Mouse (Mus musculus) liver, embryonic 15.5 days (tissue): ENCODE results near the gene Mrpl22. TPM values are rescaled to one million over a fixed set of nuclear protein-coding genes. Genes with fewer than 3 reads are reported as not detected.
"Not testable (repeated sequence)": the region's sequence is repeated elsewhere in the genome, so short reads cannot be mapped to it uniquely, and the experiment has no call there.

Experiments
- ATAC-seq: fragments of 200-750 bp; cut with Nextera tagmentation; 2 replicates; pipeline ENCODE4 v1.8.0; 2017; ENCODE audit warnings: moderate number of reproducible peaks, mild to moderate bottlenecking, moderate library complexity; ENCODE audit not compliant: insufficient read depth
- H3K27ac ChIP-seq: fragments of 300-500 bp; sonication (generic); replicated peaks from 2 replicates; pipeline ENCODE4 v1.5.1; 2015; ENCODE audit warnings: mild to moderate bottlenecking, inconsistent platforms
- H3K27me3 ChIP-seq: fragments of 300-500 bp; sonication (generic); 2 replicates; pipeline ENCODE4 v1.6.1; 2015; ENCODE audit warnings: mild to moderate bottlenecking, inconsistent platforms
- H3K36me3 ChIP-seq: fragments of 300-500 bp; sonication (generic); replicated peaks from 2 replicates; pipeline ENCODE4 v1.6.1; 2015; ENCODE audit warnings: moderate library complexity, mild to moderate bottlenecking, inconsistent platforms
- H3K4me1 ChIP-seq: fragments of 300-500 bp; sonication (generic); replicated peaks from 2 replicates; pipeline ENCODE4 v1.6.1; 2015; ENCODE audit warnings: inconsistent platforms
- H3K4me2 ChIP-seq: fragments of 300-500 bp; sonication (generic); 2 replicates; pipeline ENCODE4 v1.6.1; 2015; ENCODE audit warnings: moderate library complexity, mild to moderate bottlenecking, inconsistent platforms
- H3K4me3 ChIP-seq: fragments of 300-500 bp; sonication (generic); replicated peaks from 2 replicates; pipeline ENCODE4 v1.5.1; 2015; ENCODE audit warnings: mild to moderate bottlenecking, inconsistent platforms
- H3K9ac ChIP-seq: fragments of 300-500 bp; sonication (generic); 2 replicates; pipeline ENCODE4 v1.6.1; 2015; ENCODE audit warnings: moderate library complexity, mild to moderate bottlenecking, inconsistent platforms
- H3K9me3 ChIP-seq: fragments of 300-500 bp; sonication (generic); replicated peaks from 2 replicates; pipeline ENCODE4 v1.6.1; 2016; ENCODE audit warnings: inconsistent platforms
- WGBS: fragments of 180-500 bp; shearing (Covaris S2); methylation state at CpG from one replicate; pipeline ENCODE4 v1.1.7; 2015; ENCODE audit warnings: mixed read lengths; ENCODE audit not compliant: insufficient replicate concordance; 5-methylcytosine and 5-hydroxymethylcytosine counted together
- polyA plus RNA-seq: library from polyadenylated mRNA; unstranded; fragments of >200 nt; fragmentation: Nextera tagmentation; extraction: Ambion mirVana; gene quantifications from 2 replicates; pipeline ENCODE4 v1.2.1, GENCODE M21; 2015

Mrpl22 gene
- polyA plus RNA-seq, 1 experiment from 2014 or later = 90.7 TPM

GRCm38 (mm10) chr11:58226425-58226824, 55.0 kb downstream of the Mrpl22 start:
- no peak for ATAC-seq
- H3K9me3 ChIP-seq = no peaks in the 10 kb centered on the region
- H3K4me3 ChIP-seq = no peak overlapping the region
- peaks cover 16% of the 10 kb centered on the region for H3K4me1 ChIP-seq
- no peak overlapping the region for H3K4me2 ChIP-seq
- H3K27me3 ChIP-seq = peaks cover 10% of the 10 kb centered on the region
- no peaks in the 10 kb centered on the region for H3K36me3 ChIP-seq
- H3K9ac ChIP-seq = no peak overlapping the region
- H3K27ac ChIP-seq = no peak overlapping the region

DNA sequence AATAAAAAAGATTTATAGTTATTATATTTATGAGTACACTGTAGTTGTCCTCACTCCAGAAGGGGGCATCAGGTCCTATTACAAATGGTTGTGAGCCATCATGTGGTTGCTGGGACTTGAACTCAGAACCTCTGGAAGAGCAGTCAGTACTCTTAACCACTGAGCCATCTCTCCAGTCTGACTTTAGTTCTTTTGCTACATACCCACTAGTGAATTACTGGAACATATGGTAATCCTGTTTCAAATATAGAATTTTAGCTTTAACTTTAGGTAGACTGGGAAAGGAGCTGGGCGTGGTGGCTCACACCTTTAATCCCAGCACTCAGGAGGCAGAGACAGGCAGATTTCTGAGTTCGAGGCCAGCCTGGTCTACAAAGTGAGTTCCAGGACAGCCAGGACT, 56.6 kb downstream of the Mrpl22 start:
- H3K27ac ChIP-seq, H3K36me3 ChIP-seq, H3K9me3 ChIP-seq, H3K4me3 ChIP-seq, ATAC-seq, H3K9ac ChIP-seq, H3K4me2 ChIP-seq: not testable (repeated sequence)
- H3K27me3 ChIP-seq = peaks cover 14% of the 10 kb centered on the region
- H3K4me1 ChIP-seq = peaks cover 15% of the 10 kb centered on the region
- WGBS = 74% methylated on average over 2 of the region's 2 CpGs

Other genes starting within 250 kb of the Mrpl22 start
- 17.3 and 19.8 TPM in 2 replicates for gene Larp1, start 162.6 kb upstream of the Mrpl22 start, polyA plus RNA-seq
- not detected in 2 replicates for gene Gm12248, start 78.5 kb upstream of the Mrpl22 start, polyA plus RNA-seq
- gene Cnot8, start 67.5 kb upstream of the Mrpl22 start, polyA plus RNA-seq = 34.1 and 37.2 TPM in 2 replicates
- 9.3 and 9.8 TPM in 2 replicates for gene Gemin5, start 3.1 kb upstream of the Mrpl22 start, polyA plus RNA-seq
- 9.9 and 11.2 TPM in 2 replicates for gene Igtp, start 27.9 kb downstream of the Mrpl22 start, polyA plus RNA-seq
- gene Irgm2, start 28.0 kb downstream of the Mrpl22 start, polyA plus RNA-seq = 6.1 and 6.3 TPM in 2 replicates
- 2.9 and 3.2 TPM in 2 replicates for gene 4930438A08Rik, start 103.1 kb downstream of the Mrpl22 start, polyA plus RNA-seq
- gene Zfp692, start 135.4 kb downstream of the Mrpl22 start, polyA plus RNA-seq = 9.4 and 11.5 TPM in 2 replicates
- gene Zfp672, start 158.7 kb downstream of the Mrpl22 start, polyA plus RNA-seq = 35.0 and 36.0 TPM in 2 replicates
- 16.7 and 19.0 TPM in 2 replicates for gene Sh3bp5l, start 159.1 kb downstream of the Mrpl22 start, polyA plus RNA-seq
- gene Lypd8, start 207.4 kb downstream of the Mrpl22 start, polyA plus RNA-seq = 0.97 and 1.5 TPM in 2 replicates
- not detected in 2 replicates for gene 1810065E05Rik, start 249.4 kb downstream of the Mrpl22 start, polyA plus RNA-seq